Mouse (Mus musculus) midbrain, embryonic 12.5 days (tissue): ENCODE results near the gene Trmt61a. TPM values are rescaled to one million over a fixed set of nuclear protein-coding genes. Genes with fewer than 3 reads are reported as not detected.

ENCODE experiments used
- ATAC-seq: fragments of 200-750 bp; cut with Nextera tagmentation; 2 replicates; pipeline ENCODE4 v1.8.0; 2017; ENCODE audit warnings: low read depth, moderate TSS enrichment, moderate library complexity; ENCODE audit not compliant: low FRiP score
- H3K27ac ChIP-seq: fragments of 300-500 bp; sonication (generic); replicated peaks from 2 replicates; pipeline ENCODE4 v1.5.1; 2016; ENCODE audit warnings: mild to moderate bottlenecking
- H3K27me3 ChIP-seq: fragments of 300-500 bp; sonication (generic); 2 replicates; pipeline ENCODE4 v1.6.1; 2016; ENCODE audit warnings: mild to moderate bottlenecking
- H3K36me3 ChIP-seq: fragments of 300-500 bp; sonication (generic); 2 replicates; pipeline ENCODE4 v1.6.1; 2016
- H3K4me1 ChIP-seq: fragments of 300-500 bp; sonication (generic); 2 replicates; pipeline ENCODE4 v1.6.1; 2016
- H3K4me2 ChIP-seq: fragments of 300-500 bp; sonication (generic); replicated peaks from 2 replicates; pipeline ENCODE4 v1.6.1; 2016; ENCODE audit warnings: mild to moderate bottlenecking, moderate library complexity
- H3K4me3 ChIP-seq: fragments of 300-500 bp; sonication (generic); 2 replicates; pipeline ENCODE4 v1.5.1; 2016; ENCODE audit warnings: mild to moderate bottlenecking
- H3K9ac ChIP-seq: fragments of 300-500 bp; sonication (generic); replicated peaks from 2 replicates; pipeline ENCODE4 v1.6.1; 2016; ENCODE audit warnings: mild to moderate bottlenecking, moderate library complexity
- H3K9me3 ChIP-seq: fragments of 300-500 bp; sonication (generic); 2 replicates; pipeline ENCODE4 v1.6.1; 2016; ENCODE audit warnings: mild to moderate bottlenecking
- WGBS: fragments of 180-500 bp; shearing (Covaris S2); methylation state at CpG from one replicate; pipeline ENCODE4 v1.1.7; 2016; 5-methylcytosine and 5-hydroxymethylcytosine counted together
- polyA plus RNA-seq: library from polyadenylated mRNA; unstranded; fragments of >200 nt; fragmentation: Nextera tagmentation; extraction: Ambion mirVana; gene quantifications from 2 replicates; pipeline ENCODE4 v1.2.1, GENCODE M21; 2016

Gene Trmt61a
- polyA plus RNA-seq, 1 experiment from 2014 or later = 11.8 TPM

GRCm38 (mm10) chr12:111666380-111666779 is 11.5 kb upstream of the Trmt61a start:
- Histone ChIP-seq H3K4me3 (no peak overlapping the region), H3K4me2 (no peak overlapping the region), H3K9ac (no peak overlapping the region), H3K27ac (0 out of 2 replicates have a peak overlapping the region, but pooled peaks have one; percentile 25), H3K9me3 (no peaks in the 10 kb centered on the region), H3K27me3 (no peaks in the 10 kb centered on the region), H3K4me1 (peaks cover 40% of the 10 kb centered on the region), H3K36me3 (peaks cover 43% of the 10 kb centered on the region)
- WGBS = 80% methylated on average over 13 of the region's 13 CpGs
- no peak for ATAC-seq

- H3K36me3 ChIP-seq = peaks cover 33% of the 10 kb centered on the region
- ATAC-seq = no peak
- H3K9ac ChIP-seq = 0 out of 2 replicates have a peak overlapping the region, but pooled peaks have one; percentile 24
- no peaks in the 10 kb centered on the region for H3K9me3 ChIP-seq
- WGBS = 93% methylated on average over 5 of the region's 5 CpGs
- peak overlapping the region; percentile 92 for H3K27ac ChIP-seq
- H3K4me3 ChIP-seq = no peak overlapping the region
- H3K4me1 ChIP-seq = peaks cover 41% of the 10 kb centered on the region
- H3K27me3 ChIP-seq = no peaks in the 10 kb centered on the region
- H3K4me2 ChIP-seq = no peak overlapping the region
These were observed 10.5 kb upstream of the Trmt61a start for GRCm38 (mm10) chr12:111667421-111667820.

DNA sequence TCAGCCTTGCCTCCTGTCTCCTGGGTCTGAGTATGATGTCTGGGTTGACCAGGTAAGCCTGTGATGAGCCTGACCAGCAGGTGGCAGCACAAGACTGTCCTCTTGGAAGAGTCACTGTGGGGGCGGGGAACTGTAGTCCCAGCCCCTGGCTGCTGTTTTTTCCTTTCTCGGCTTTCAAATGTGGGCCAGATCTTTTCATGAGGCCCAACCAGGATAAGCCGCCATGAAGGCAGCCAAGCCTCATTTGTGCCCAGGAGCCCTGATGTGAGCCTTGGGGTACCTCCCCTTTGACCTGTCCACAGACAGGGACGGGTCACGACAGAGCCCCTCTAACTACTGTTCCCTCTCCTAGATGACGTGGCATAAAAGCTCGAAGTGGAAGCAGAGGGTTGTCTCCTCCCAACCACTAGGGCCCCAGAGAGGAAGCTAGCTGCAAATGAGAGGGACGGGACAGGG is 9.4 kb upstream of the Trmt61a start:
- H3K9ac ChIP-seq = peak overlapping the region; percentile 94
- H3K4me1 ChIP-seq = peaks cover 48% of the 10 kb centered on the region
- H3K27me3 ChIP-seq = peaks cover 6% of the 10 kb centered on the region
- ATAC-seq = peak; percentile 32
- peak overlapping the region; percentile 92 for H3K27ac ChIP-seq
- peaks cover 31% of the 10 kb centered on the region for H3K36me3 ChIP-seq
- no peaks in the 10 kb centered on the region for H3K9me3 ChIP-seq
- peak overlapping the region; percentile 93 for H3K4me3 ChIP-seq
- H3K4me2 ChIP-seq = peak overlapping the region; percentile 96
- 0% methylated on average over 8 of the region's 8 CpGs for WGBS

DNA sequence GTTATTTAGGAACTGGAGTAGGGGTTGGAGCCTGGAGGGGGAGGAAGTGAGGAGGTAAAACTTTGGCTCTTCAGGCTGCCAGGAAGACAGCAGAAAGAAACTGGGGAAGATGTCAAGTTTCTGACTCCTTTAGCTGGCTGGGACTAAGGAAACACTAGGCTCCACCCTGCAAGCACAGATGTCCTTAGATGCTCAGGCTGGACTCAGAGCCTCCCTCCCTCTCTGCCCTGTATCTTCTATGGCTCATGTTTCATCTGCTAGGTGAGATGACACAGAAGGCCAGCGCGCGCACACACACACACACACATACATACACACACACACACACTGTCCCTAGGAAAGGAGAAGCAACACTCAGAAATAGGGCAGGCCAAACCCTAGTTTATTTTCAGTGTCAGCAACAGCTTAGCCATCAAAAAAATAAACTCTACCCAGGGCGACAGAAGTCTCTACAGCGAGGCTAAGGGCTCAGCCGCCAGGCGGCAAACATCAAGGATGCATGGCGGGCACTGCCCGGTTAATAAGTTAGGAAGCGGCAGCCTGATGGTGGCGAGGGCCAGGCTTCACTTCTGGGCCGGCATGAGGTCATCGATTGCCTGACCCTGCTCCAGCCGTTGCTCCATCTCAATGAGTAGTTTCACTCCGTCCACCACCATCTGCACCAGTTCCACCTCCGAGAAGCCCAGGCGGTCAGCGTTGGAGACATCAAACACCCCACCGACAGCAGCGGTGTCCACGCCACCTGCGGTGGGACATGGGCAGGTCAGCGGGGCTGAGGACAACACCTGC is 8.7 kb upstream of the Trmt61a start:
- no peaks in the 10 kb centered on the region for H3K9me3 ChIP-seq
- 53% methylated on average over 23 of the region's 23 CpGs for WGBS
- H3K4me1 ChIP-seq = peaks cover 41% of the 10 kb centered on the region
- H3K9ac ChIP-seq = peak overlapping the region; percentile 94
- peak overlapping the region; percentile 92 for H3K27ac ChIP-seq
- H3K27me3 ChIP-seq = peaks cover 13% of the 10 kb centered on the region
- peak overlapping the region; percentile 96 for H3K4me2 ChIP-seq
- peak overlapping the region; percentile 93 for H3K4me3 ChIP-seq
- ATAC-seq = no peak
- peaks cover 31% of the 10 kb centered on the region for H3K36me3 ChIP-seq

- WGBS = 33% methylated on average over 8 of the region's 8 CpGs
- Histone ChIP-seq H3K9ac (peak overlapping the region; percentile 94), H3K4me1 (peaks cover 38% of the 10 kb centered on the region), H3K4me3 (peak overlapping the region; percentile 93), H3K9me3 (no peaks in the 10 kb centered on the region), H3K27ac (peak overlapping the region; percentile 92), H3K36me3 (peaks cover 31% of the 10 kb centered on the region), H3K4me2 (peak overlapping the region; percentile 96), H3K27me3 (peaks cover 17% of the 10 kb centered on the region)
- no peak for ATAC-seq
These were observed 7.9 kb upstream of the Trmt61a start for GRCm38 (mm10) chr12:111669961-111670360.

- Histone ChIP-seq H3K9me3 (no peaks in the 10 kb centered on the region), H3K36me3 (peaks cover 31% of the 10 kb centered on the region), H3K27me3 (peaks cover 17% of the 10 kb centered on the region), H3K4me3 (peak overlapping the region; percentile 93), H3K4me2 (peak overlapping the region; percentile 96), H3K9ac (peak overlapping the region; percentile 94), H3K27ac (peak overlapping the region; percentile 92), H3K4me1 (peaks cover 38% of the 10 kb centered on the region)
- 1% methylated on average over 29 of the region's 29 CpGs for WGBS
- ATAC-seq = no peak
These were observed 7.4 kb upstream of the Trmt61a start for GRCm38 (mm10) chr12:111670371-111670971.

GRCm38 (mm10) chr12:111670976-111671375 is 6.9 kb upstream of the Trmt61a start:
- ATAC-seq = peak; percentile 1; the same call in 1 of the 2 replicates
- H3K9ac ChIP-seq = peak overlapping the region; percentile 94
- H3K9me3 ChIP-seq = no peaks in the 10 kb centered on the region
- peak overlapping the region; percentile 96 for H3K4me2 ChIP-seq
- peaks cover 31% of the 10 kb centered on the region for H3K36me3 ChIP-seq
- H3K4me1 ChIP-seq = peaks cover 38% of the 10 kb centered on the region
- peak overlapping the region; percentile 93 for H3K4me3 ChIP-seq
- peak overlapping the region; percentile 92 for H3K27ac ChIP-seq
- peaks cover 17% of the 10 kb centered on the region for H3K27me3 ChIP-seq
- under 1% methylated on average over 34 of the region's 35 CpGs for WGBS

GRCm38 (mm10) chr12:111671431-111671902 is 6.4 kb upstream of the Trmt61a start:
- H3K36me3 ChIP-seq = peaks cover 31% of the 10 kb centered on the region
- under 1% methylated on average over 34 of the region's 34 CpGs for WGBS
- H3K27ac ChIP-seq = peak overlapping the region; percentile 92
- no peaks in the 10 kb centered on the region for H3K9me3 ChIP-seq
- peaks cover 38% of the 10 kb centered on the region for H3K4me1 ChIP-seq
- H3K9ac ChIP-seq = peak overlapping the region; percentile 94
- peak overlapping the region; percentile 93 for H3K4me3 ChIP-seq
- H3K4me2 ChIP-seq = peak overlapping the region; percentile 96
- ATAC-seq = peak; percentile 36
- peaks cover 17% of the 10 kb centered on the region for H3K27me3 ChIP-seq

- under 1% methylated on average over 31 of the region's 31 CpGs for WGBS
- peaks cover 29% of the 10 kb centered on the region for H3K36me3 ChIP-seq
- peak within 1 kb of the TSS; percentile 94 for H3K9ac ChIP-seq
- no peaks in the 10 kb centered on the region for H3K9me3 ChIP-seq
- H3K4me2 ChIP-seq = peak within 1 kb of the TSS; percentile 96
- peak within 1 kb of the TSS; percentile 93 for H3K4me3 ChIP-seq
- peak within 1 kb of the TSS; percentile 92 for H3K27ac ChIP-seq
- H3K4me1 ChIP-seq = peaks cover 40% of the 10 kb centered on the region
- peak; percentile 87 for ATAC-seq
- peaks cover 17% of the 10 kb centered on the region for H3K27me3 ChIP-seq
These were observed 5.7 kb upstream of the Trmt61a start, which contains the start of gene Ckb for GRCm38 (mm10) chr12:111672176-111672575. Gene Ckb (minus strand): TSS chr12:111672338.

- peaks cover 45% of the 10 kb centered on the region for H3K4me1 ChIP-seq
These were observed 5.3 kb upstream of the Trmt61a start for GRCm38 (mm10) chr12:111672581-111672980.

DNA sequence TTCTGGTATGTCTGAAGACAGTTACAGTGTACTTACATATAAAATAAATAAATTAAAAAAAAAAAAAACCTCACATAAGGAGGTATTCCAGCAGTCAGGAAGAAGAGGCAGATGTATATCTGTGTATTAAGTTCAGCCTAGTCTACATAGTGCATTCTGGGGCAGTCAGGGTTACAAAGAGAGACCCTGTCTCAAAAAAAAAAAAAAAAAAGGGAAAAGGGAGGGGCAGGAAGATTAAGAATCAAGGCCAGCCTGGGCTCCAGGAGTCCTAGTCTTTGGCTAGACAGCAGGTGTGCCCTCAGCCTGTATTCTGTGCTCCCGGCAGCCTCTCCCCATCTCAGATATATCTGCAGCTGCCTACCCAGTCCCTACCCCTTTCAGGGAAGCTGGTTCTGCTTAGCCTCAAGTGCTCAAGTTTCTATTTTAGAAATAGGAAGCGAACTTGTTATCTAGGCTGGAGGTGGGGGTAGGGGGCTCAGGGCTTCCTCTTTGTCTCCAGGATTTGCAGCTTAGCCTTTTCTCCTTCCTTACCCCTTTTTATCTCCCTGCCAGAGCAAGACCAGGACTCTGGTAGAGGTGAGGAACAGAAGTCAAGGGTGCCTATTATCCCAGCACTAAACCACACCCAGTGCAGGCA is 2.9 kb upstream of the Trmt61a start:
- ATAC-seq = no peak
- Histone ChIP-seq H3K9me3 (no peaks in the 10 kb centered on the region), H3K4me1 (peaks cover 37% of the 10 kb centered on the region), H3K4me3 (no peak overlapping the region), H3K4me2 (no peak overlapping the region), H3K9ac (no peak overlapping the region), H3K27me3 (peaks cover 17% of the 10 kb centered on the region), H3K36me3 (peaks cover 10% of the 10 kb centered on the region), H3K27ac (no peak overlapping the region)
- WGBS = 69% methylated on average over 2 of the region's 2 CpGs

More at GRCm38 (mm10) chr12:111672581-111672980, 5.3 kb upstream of the Trmt61a start:
- Histone ChIP-seq H3K9ac (peak overlapping the region; percentile 94), H3K36me3 (peaks cover 25% of the 10 kb centered on the region), H3K27me3 (peaks cover 17% of the 10 kb centered on the region), H3K9me3 (no peaks in the 10 kb centered on the region), H3K27ac (peak overlapping the region; percentile 92), H3K4me3 (peak overlapping the region; percentile 93), H3K4me2 (peak overlapping the region; percentile 96)
- no peak; the same call in 1 of the 2 replicates for ATAC-seq
- 6% methylated on average over 12 of the region's 12 CpGs for WGBS
